Mouse (Mus musculus) hindbrain, embryonic 16.5 days (tissue): ENCODE results near the gene Rarres1. TPM values are rescaled to one million over a fixed set of nuclear protein-coding genes. Genes with fewer than 3 reads are reported as not detected.

Experiments used
- ATAC-seq: fragments of 200-750 bp; cut with Nextera tagmentation; 2 replicates; pipeline ENCODE4 v1.8.0; 2017; ENCODE audit warnings: moderate TSS enrichment, moderate library complexity
- H3K27ac ChIP-seq: fragments of 300-500 bp; sonication (generic); 2 replicates; pipeline ENCODE4 v1.5.1; 2014; ENCODE audit warnings: low read depth, mild to moderate bottlenecking, control low read depth, low read length, moderate library complexity
- H3K27me3 ChIP-seq: fragments of 300-500 bp; sonication (generic); replicated peaks from 2 replicates; pipeline ENCODE4 v1.6.1; 2014; ENCODE audit warnings: low read length; ENCODE audit not compliant: control insufficient read depth, insufficient read depth
- H3K36me3 ChIP-seq: fragments of 300-500 bp; sonication (generic); 2 replicates; pipeline ENCODE4 v1.6.1; 2014; ENCODE audit warnings: mild to moderate bottlenecking, low read length, moderate library complexity, mixed read lengths; ENCODE audit not compliant: control insufficient read depth, insufficient read depth
- H3K4me1 ChIP-seq: fragments of 300-500 bp; sonication (generic); 2 replicates; pipeline ENCODE4 v1.6.1; 2014; ENCODE audit warnings: low read depth, low read length; ENCODE audit not compliant: control insufficient read depth, insufficient read depth
- H3K4me2 ChIP-seq: fragments of 300-500 bp; sonication (generic); 2 replicates; pipeline ENCODE4 v1.6.1; 2014; ENCODE audit warnings: mild to moderate bottlenecking, low read length, control low read depth, moderate library complexity
- H3K4me3 ChIP-seq: fragments of 300-500 bp; sonication (generic); 2 replicates; pipeline ENCODE4 v1.5.1; 2014; ENCODE audit warnings: mild to moderate bottlenecking, low read length, control low read depth, moderate library complexity
- H3K9ac ChIP-seq: fragments of 300-500 bp; sonication (generic); 2 replicates; pipeline ENCODE4 v1.6.1; 2014; ENCODE audit warnings: low read depth, mild to moderate bottlenecking, control low read depth, low read length, moderate library complexity
- H3K9me3 ChIP-seq: fragments of 300-500 bp; sonication (generic); 2 replicates; pipeline ENCODE4 v1.6.1; 2014; ENCODE audit warnings: mild to moderate bottlenecking, low read length, moderate library complexity; ENCODE audit not compliant: control insufficient read depth
- WGBS: fragments of 180-500 bp; shearing (Covaris S2); extraction: QIAGEN DNeasy Blood & Tissue Kit; methylation state at CpG from one replicate; pipeline ENCODE4 v1.1.7; 2014; 5-methylcytosine and 5-hydroxymethylcytosine counted together
- polyA plus RNA-seq: library from polyadenylated mRNA; unstranded; fragments of >200 nt; fragmentation: Nextera tagmentation; extraction: Ambion mirVana; gene quantifications from 2 replicates; pipeline ENCODE4 v1.2.1, GENCODE M21; 2015

Gene Rarres1
- polyA plus RNA-seq, 1 experiment from 2014 or later, result 2.4 TPM

GRCm38 (mm10) chr3:67459881-67460280 lies 55.4 kb downstream of the Rarres1 start:
- Histone ChIP-seq H3K27me3 (no peaks in the 10 kb centered on the region), H3K9ac (no peak overlapping the region), H3K36me3 (peaks cover 23% of the 10 kb centered on the region), H3K4me3 (no peak overlapping the region), H3K4me1 (peaks cover 3% of the 10 kb centered on the region; the same call in 1 of the 2 replicates), H3K27ac (no peak overlapping the region), H3K9me3 (no peaks in the 10 kb centered on the region), H3K4me2 (no peak overlapping the region)
- 41% methylated on average over 3 of the region's 3 CpGs for WGBS
- ATAC-seq, result peak; percentile 29

DNA sequence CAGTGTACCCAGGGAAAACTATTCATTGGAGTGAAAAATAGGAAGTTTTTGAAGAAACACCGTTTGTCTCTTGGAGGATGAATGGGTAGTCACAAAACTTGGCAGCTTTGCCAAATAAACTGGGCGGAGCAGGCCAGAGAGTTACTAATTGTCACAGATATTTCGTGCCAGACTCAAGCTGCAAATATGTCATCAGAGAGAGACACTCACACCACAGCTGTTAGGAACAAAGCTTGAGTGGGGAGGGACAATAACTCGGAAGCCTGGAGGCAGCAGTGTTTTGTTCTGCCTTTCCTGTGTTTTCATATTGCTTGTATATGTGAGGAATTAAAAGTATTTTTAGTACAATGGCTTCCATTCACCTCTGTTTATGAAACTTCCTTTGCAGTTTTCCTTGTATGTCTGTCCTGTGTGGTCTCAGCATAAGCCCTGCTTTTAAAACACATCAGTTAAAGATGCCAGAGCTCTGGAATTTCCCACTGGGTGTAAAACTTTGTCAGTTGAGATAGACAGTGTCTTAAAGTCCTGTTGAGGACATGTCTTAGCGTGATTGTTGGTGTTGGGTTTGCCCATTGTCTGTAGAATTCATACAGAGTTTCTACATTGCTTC lies 64.6 kb downstream of the Rarres1 start:
- no peak overlapping the region for H3K9ac ChIP-seq
- H3K4me1 ChIP-seq, result no peaks in the 10 kb centered on the region
- WGBS, result 81% methylated on average over 5 of the region's 5 CpGs
- peaks cover 37% of the 10 kb centered on the region for H3K36me3 ChIP-seq
- no peak overlapping the region for H3K4me2 ChIP-seq
- no peak overlapping the region for H3K27ac ChIP-seq
- no peak for ATAC-seq
- no peak overlapping the region for H3K4me3 ChIP-seq
- H3K27me3 ChIP-seq, result no peaks in the 10 kb centered on the region
- H3K9me3 ChIP-seq, result no peaks in the 10 kb centered on the region

DNA sequence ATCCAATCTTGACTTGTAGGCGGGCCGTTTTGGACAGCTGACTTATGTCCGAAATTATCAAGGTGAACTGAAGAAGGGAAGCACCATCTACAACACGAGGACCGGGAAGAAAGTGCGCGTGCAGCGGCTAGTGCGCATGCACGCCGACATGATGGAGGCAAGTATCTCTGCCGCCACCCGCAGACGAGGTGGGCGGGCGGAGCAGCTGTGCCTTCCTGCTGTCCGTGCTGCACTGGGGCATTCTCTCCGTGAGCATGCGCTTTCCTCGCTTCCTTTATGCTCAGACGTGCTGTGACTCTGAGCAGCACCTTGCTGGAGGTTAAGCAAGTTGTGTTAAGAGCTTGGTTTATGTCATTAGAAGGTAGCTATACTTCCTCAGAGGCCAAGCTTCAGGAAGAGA lies 65.7 kb downstream of the Rarres1 start:
- Histone ChIP-seq H3K4me2 (no peak overlapping the region), H3K27ac (no peak overlapping the region), H3K9ac (no peak overlapping the region), H3K4me3 (no peak overlapping the region), H3K9me3 (no peaks in the 10 kb centered on the region), H3K36me3 (peaks cover 32% of the 10 kb centered on the region), H3K27me3 (no peaks in the 10 kb centered on the region), H3K4me1 (no peaks in the 10 kb centered on the region)
- 94% methylated on average over 21 of the region's 21 CpGs for WGBS
- ATAC-seq, result no peak

GRCm38 (mm10) chr3:67447143-67447542 lies 68.2 kb downstream of the Rarres1 start:
- Histone ChIP-seq H3K27ac (no peak overlapping the region), H3K4me1 (no peaks in the 10 kb centered on the region), H3K9ac (no peak overlapping the region), H3K9me3 (no peaks in the 10 kb centered on the region), H3K27me3 (no peaks in the 10 kb centered on the region), H3K4me3 (no peak overlapping the region), H3K36me3 (peaks cover 30% of the 10 kb centered on the region), H3K4me2 (no peak overlapping the region)
- 90% methylated on average over 2 of the region's 2 CpGs for WGBS
- no peak for ATAC-seq

- 95% methylated on average over 6 of the region's 6 CpGs for WGBS
- peaks cover 27% of the 10 kb centered on the region for H3K36me3 ChIP-seq
- no peak for ATAC-seq
Observed at GRCm38 (mm10) chr3:67434011-67434410, 81.3 kb downstream of the Rarres1 start.

GRCm38 (mm10) chr3:67429999-67430380 lies 85.3 kb downstream of the Rarres1 start, which contains the start of gene Gfm1:
TSS of gene Gfm1 (plus strand) at chr3:67430096.
- Histone ChIP-seq H3K4me1 (peaks cover 8% of the 10 kb centered on the region), H3K27me3 (no peaks in the 10 kb centered on the region), H3K9me3 (peaks cover 9% of the 10 kb centered on the region; the same call in 1 of the 2 replicates), H3K4me2 (peak within 1 kb of the TSS; percentile 84), H3K36me3 (peaks cover 8% of the 10 kb centered on the region), H3K4me3 (peak within 1 kb of the TSS; percentile 99), H3K9ac (peak within 1 kb of the TSS; percentile 89), H3K27ac (peak within 1 kb of the TSS; percentile 50; the same call in 1 of the 2 replicates)
- peak; percentile 98 for ATAC-seq
- WGBS, result under 1% methylated on average over 23 of the region's 24 CpGs

More at GRCm38 (mm10) chr3:67434011-67434410, 81.3 kb downstream of the Rarres1 start:
- no peaks in the 10 kb centered on the region for H3K9me3 ChIP-seq
- H3K4me2 ChIP-seq, result no peak overlapping the region
- H3K4me3 ChIP-seq, result no peak overlapping the region
- H3K4me1 ChIP-seq, result peaks cover 8% of the 10 kb centered on the region
- no peaks in the 10 kb centered on the region for H3K27me3 ChIP-seq
- H3K9ac ChIP-seq, result no peak overlapping the region
- H3K27ac ChIP-seq, result no peak overlapping the region

- peak overlapping the region; percentile 45; the same call in 1 of the 2 replicates for H3K9ac ChIP-seq
Observed at GRCm38 (mm10) chr3:67429338-67429998, 85.9 kb downstream of the Rarres1 start.

More at GRCm38 (mm10) chr3:67429338-67429998, 85.9 kb downstream of the Rarres1 start:
- H3K27me3 ChIP-seq, result no peaks in the 10 kb centered on the region
- H3K4me2 ChIP-seq, result peak overlapping the region; percentile 84
- H3K27ac ChIP-seq, result no peak overlapping the region
- H3K9me3 ChIP-seq, result peaks cover 9% of the 10 kb centered on the region; the same call in 1 of the 2 replicates
- H3K36me3 ChIP-seq, result peaks cover 8% of the 10 kb centered on the region
- peak overlapping the region; percentile 99 for H3K4me3 ChIP-seq
- WGBS, result 31% methylated on average over 8 of the region's 8 CpGs
- H3K4me1 ChIP-seq, result peaks cover 8% of the 10 kb centered on the region
- ATAC-seq, result peak; percentile 87

Other genes starting within 250 kb of the Rarres1 start
- 35.2 and 35.8 TPM in 2 replicates for gene Mlf1, start 141.4 kb downstream of the Rarres1 start, polyA plus RNA-seq
- not detected in 2 replicates for gene Gm17402, start 140.4 kb downstream of the Rarres1 start, polyA plus RNA-seq
- gene Gfm1, start 85.4 kb downstream of the Rarres1 start, polyA plus RNA-seq, result 34.0 and 35.0 TPM in 2 replicates
- 189 and 198 TPM in 2 replicates for gene Lxn, start 51.6 kb downstream of the Rarres1 start, polyA plus RNA-seq
- gene Mfsd1, start 67.2 kb upstream of the Rarres1 start, polyA plus RNA-seq, result 34.9 and 36.5 TPM in 2 replicates